Mouse (Mus musculus) heart, embryonic 14.5 days (tissue): Measurements from ENCODE around the gene Spats1. TPM values are rescaled to one million over a fixed set of nuclear protein-coding genes. Genes with fewer than 3 reads are reported as not detected.

Experiments
- ATAC-seq: fragments of 200-750 bp; cut with Nextera tagmentation; 2 replicates; pipeline ENCODE4 v1.8.0; 2017; ENCODE audit warnings: low read depth, moderate TSS enrichment; ENCODE audit not compliant: insufficient number of reproducible peaks, insufficient read depth, low FRiP score
- H3K27ac ChIP-seq, 2 experiments: fragments of 200-500 bp in 1 of 2; fragments of 300-500 bp in 1 of 2; sonication (generic) in 1 of 2; replicated peaks in 1 of 2; 2 replicates each; pipeline ENCODE4 v1.5.1; 2012 to 2014; ENCODE audit warnings: low read depth in 2 of 2, low read length in 2 of 2, control low read depth in 1 of 2, mild to moderate bottlenecking in 1 of 2, mixed read lengths in 1 of 2; ENCODE audit not compliant: control insufficient read depth in 1 of 2, insufficient read depth in 1 of 2
- H3K27me3 ChIP-seq: fragments of 300-500 bp; sonication (generic); 2 replicates; pipeline ENCODE4 v1.6.1; 2014; ENCODE audit warnings: mild to moderate bottlenecking, low read length, control low read depth; ENCODE audit not compliant: control insufficient read depth, insufficient read depth
- H3K36me3 ChIP-seq: fragments of 300-500 bp; sonication (generic); 2 replicates; pipeline ENCODE4 v1.6.1; 2014; ENCODE audit warnings: mild to moderate bottlenecking, control low read depth, low read length, mixed read lengths; ENCODE audit not compliant: control insufficient read depth, insufficient read depth
- H3K4me1 ChIP-seq, 2 experiments: fragments of 200-500 bp in 1 of 2; fragments of 300-500 bp in 1 of 2; sonication (generic) in 1 of 2; 2 replicates each; pipeline ENCODE4 v1.6.1; 2012 to 2014; ENCODE audit warnings: low read length in 2 of 2, control low read depth in 1 of 2, mixed read lengths in 1 of 2; ENCODE audit not compliant: control insufficient read depth in 2 of 2, insufficient read depth in 2 of 2
- H3K4me2 ChIP-seq: fragments of 300-500 bp; sonication (generic); 2 replicates; pipeline ENCODE4 v1.6.1; 2014; ENCODE audit warnings: mild to moderate bottlenecking, low read length
- H3K4me3 ChIP-seq, 2 experiments: fragments of 200-500 bp in 1 of 2; fragments of 300-500 bp in 1 of 2; sonication (generic) in 1 of 2; 2 replicates each; pipeline ENCODE4 v1.5.1; 2012 to 2014; ENCODE audit warnings: low read length in 2 of 2, mild to moderate bottlenecking in 2 of 2, control low read depth in 1 of 2, low read depth in 1 of 2, moderate library complexity in 1 of 2; ENCODE audit not compliant: control insufficient read depth in 1 of 2, insufficient read depth in 1 of 2
- H3K9ac ChIP-seq: fragments of 300-500 bp; sonication (generic); 2 replicates; pipeline ENCODE4 v1.6.1; 2014; ENCODE audit warnings: mild to moderate bottlenecking, low read length
- H3K9me3 ChIP-seq: fragments of 300-500 bp; sonication (generic); 2 replicates; pipeline ENCODE4 v1.6.1; 2016; ENCODE audit warnings: low read length, control low read depth; ENCODE audit not compliant: control insufficient read depth
- WGBS: fragments of 180-500 bp; shearing (Covaris S2); extraction: QIAGEN DNeasy Blood & Tissue Kit; methylation state at CpG from one replicate; pipeline ENCODE4 v1.1.7; 2014; 5-methylcytosine and 5-hydroxymethylcytosine counted together
- polyA plus RNA-seq: library from polyadenylated mRNA; unstranded; fragments of >200 nt; fragmentation: Nextera tagmentation; extraction: Ambion mirVana; gene quantifications from 2 replicates; pipeline ENCODE4 v1.2.1, GENCODE M21; 2014

Gene Spats1
- polyA plus RNA-seq, 1 experiment from 2014 or later: 1.8 TPM

DNA sequence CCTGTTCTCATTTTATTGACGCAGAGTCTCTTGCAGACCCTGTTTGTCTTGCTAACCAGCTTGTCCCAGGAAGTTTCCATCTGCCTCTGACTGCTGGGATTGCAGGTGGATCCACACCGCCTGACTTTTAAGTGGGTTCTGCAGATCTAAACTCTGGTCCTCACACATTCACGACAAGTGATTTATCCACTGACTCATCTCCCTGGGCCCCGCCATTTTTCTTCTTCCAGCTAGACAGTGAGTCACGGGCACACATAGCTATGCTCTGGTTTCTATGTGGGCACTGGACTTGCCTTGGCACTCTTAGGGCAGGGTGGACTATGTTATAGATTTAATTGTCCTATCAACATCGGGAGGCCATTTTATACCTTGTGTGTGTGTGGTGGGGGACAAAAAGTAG, 14.5 kb upstream of the Spats1 start:
- Histone ChIP-seq H3K4me1 (no peaks in the 10 kb centered on the region; a peak in 1 of 4 replicates), H3K9ac (no peak overlapping the region), H3K27me3 (no peaks in the 10 kb centered on the region), H3K4me3 (no peak overlapping the region), H3K36me3 (no peaks in the 10 kb centered on the region), H3K4me2 (no peak overlapping the region), H3K27ac (no peak overlapping the region), H3K9me3 (no peaks in the 10 kb centered on the region)
- no peak for ATAC-seq
- WGBS: 81% methylated on average over 6 of the region's 6 CpGs

DNA sequence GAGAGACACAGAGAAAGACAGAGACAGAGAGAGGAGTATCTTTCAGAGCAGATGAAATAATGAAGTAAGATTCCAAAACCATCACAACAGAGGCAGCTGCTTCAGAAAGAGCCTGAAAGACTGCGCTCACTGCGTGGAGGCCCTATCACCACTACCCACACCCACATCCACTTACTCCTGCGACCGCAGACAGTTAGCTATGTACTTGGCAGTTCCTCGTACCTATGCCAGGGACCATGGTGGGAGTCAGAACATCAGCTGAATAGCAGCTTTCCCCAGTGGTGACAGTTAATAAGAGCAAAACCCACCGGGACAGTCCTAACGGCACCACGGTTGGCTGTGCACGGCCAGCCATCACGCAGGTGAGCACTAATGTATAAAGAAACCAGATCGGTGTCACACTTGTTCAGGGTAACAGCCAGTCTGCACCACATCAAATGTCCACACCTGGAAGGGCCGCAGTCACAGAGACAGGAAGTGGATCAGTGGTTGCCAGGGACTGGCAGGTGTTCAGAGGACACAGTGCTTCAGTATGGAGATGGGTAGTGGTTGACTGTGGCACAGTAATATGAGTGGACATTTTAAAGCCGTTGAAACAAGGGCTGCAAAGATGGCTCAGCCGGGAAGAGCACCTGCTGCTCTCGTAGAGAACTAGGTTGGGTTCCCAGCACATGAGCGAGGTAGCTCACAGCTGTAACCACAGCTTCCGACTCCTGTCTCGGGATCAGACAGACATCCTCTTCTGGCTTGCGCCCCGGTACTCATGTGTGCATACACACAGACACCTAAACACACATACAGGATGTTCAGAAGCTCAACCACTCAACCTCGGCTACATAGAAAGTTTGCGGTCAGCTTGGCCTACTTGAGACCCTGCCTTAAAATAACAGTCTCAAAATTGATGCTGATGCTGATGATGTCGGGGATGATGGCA, 13.4 kb upstream of the Spats1 start:
- WGBS: 80% methylated on average over 23 of the region's 23 CpGs
- no peak overlapping the region for H3K9ac ChIP-seq
- no peak overlapping the region for H3K4me3 ChIP-seq
- no peak for ATAC-seq
- no peak overlapping the region for H3K4me2 ChIP-seq
- H3K9me3 ChIP-seq: no peaks in the 10 kb centered on the region
- no peaks in the 10 kb centered on the region; a peak in 1 of 4 replicates for H3K4me1 ChIP-seq
- no peaks in the 10 kb centered on the region for H3K27me3 ChIP-seq
- H3K36me3 ChIP-seq: no peaks in the 10 kb centered on the region
- no peak overlapping the region for H3K27ac ChIP-seq

GRCm38 (mm10) chr17:45487216-45487615, 12.0 kb upstream of the Spats1 start:
- H3K36me3 ChIP-seq: no peaks in the 10 kb centered on the region
- no peak overlapping the region for H3K9ac ChIP-seq
- 10% methylated on average over 5 of the region's 5 CpGs for WGBS
- H3K4me3 ChIP-seq: no peak overlapping the region
- H3K9me3 ChIP-seq: no peaks in the 10 kb centered on the region
- ATAC-seq: no peak
- H3K27me3 ChIP-seq: no peaks in the 10 kb centered on the region
- no peak overlapping the region for H3K4me2 ChIP-seq
- H3K4me1 ChIP-seq: no peaks in the 10 kb centered on the region; a peak in 1 of 4 replicates
- no peak overlapping the region for H3K27ac ChIP-seq

- Histone ChIP-seq H3K4me1 (no peaks in the 10 kb centered on the region), H3K27ac (no peak overlapping the region), H3K9ac (no peak overlapping the region), H3K9me3 (peaks cover 8% of the 10 kb centered on the region; the same call in 1 of the 2 replicates), H3K27me3 (no peaks in the 10 kb centered on the region), H3K4me2 (no peak overlapping the region), H3K36me3 (no peaks in the 10 kb centered on the region), H3K4me3 (no peak overlapping the region)
- ATAC-seq: no peak
- WGBS: 82% methylated on average over 7 of the region's 7 CpGs
These were observed 10.4 kb upstream of the Spats1 start for GRCm38 (mm10) chr17:45485581-45485980.

DNA sequence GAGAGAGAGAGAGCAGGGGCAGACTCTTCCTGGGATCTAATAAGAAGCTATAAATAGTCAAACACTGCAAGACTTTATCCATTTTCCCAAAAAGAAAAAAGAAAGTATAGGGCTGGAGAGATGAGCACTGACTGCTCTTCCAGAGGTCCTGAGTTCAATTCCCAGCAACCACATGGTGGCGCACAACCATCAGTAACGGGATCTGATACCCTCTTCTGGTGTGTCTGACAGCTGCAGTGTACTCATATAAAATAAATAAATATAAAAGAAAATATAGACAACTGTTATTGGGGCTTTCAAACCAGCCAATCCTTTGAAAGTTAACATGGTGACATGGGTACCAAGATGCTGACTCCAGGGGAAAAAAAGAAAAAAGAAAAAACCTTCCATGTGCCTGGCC, 5.2 kb upstream of the Spats1 start:
- no peaks in the 10 kb centered on the region for H3K4me1 ChIP-seq
- ATAC-seq: no peak
- H3K27ac ChIP-seq: no peak overlapping the region
- H3K9ac ChIP-seq: no peak overlapping the region
- 26% methylated on average over 2 of the region's 2 CpGs for WGBS
- H3K36me3 ChIP-seq: no peaks in the 10 kb centered on the region
- no peak overlapping the region for H3K4me3 ChIP-seq
- no peak overlapping the region for H3K4me2 ChIP-seq
- peaks cover 8% of the 10 kb centered on the region; the same call in 1 of the 2 replicates for H3K9me3 ChIP-seq
- H3K27me3 ChIP-seq: peaks cover 3% of the 10 kb centered on the region; the same call in 1 of the 2 replicates

DNA sequence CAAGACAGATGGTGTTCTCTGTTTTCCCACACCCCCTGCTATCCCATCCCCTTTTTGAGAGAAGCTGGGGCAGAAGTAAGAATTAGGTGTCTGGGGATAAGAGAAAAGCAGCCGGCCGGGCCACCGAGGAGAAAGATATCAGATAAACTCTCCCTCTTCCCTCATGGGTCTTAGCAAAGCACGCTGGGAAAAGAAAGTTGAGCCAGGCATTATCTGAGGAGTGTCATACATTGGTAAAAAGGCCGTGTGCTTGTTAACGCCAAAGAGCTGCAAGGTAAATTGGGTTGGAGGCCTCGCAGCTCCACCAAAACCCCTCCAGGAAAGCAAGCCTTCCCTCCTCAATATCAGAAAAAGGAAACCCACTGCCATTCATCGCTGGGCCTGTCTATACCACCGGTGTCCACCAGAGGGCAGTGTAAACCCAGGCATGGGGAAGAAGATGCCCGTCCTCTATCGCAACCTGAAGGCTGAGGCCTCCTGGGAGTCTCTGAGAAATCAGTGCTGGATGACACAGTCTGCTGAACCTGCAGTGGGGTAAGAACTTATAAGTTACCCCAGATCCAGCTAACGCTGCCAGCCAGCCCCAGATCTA, 3.1 kb upstream of the Spats1 start:
- Histone ChIP-seq H3K9me3 (peaks cover 8% of the 10 kb centered on the region; the same call in 1 of the 2 replicates), H3K36me3 (no peaks in the 10 kb centered on the region), H3K4me2 (no peak overlapping the region), H3K4me1 (peaks cover 8 to 10% of the 10 kb centered on the region in 2 experiments; a peak in 3 of 4 replicates), H3K27me3 (peaks cover 7% of the 10 kb centered on the region; the same call in 1 of the 2 replicates), H3K9ac (no peak overlapping the region), H3K4me3 (no peak overlapping the region), H3K27ac (no peak overlapping the region)
- no peak for ATAC-seq
- WGBS: 9% methylated on average over 12 of the region's 12 CpGs

DNA sequence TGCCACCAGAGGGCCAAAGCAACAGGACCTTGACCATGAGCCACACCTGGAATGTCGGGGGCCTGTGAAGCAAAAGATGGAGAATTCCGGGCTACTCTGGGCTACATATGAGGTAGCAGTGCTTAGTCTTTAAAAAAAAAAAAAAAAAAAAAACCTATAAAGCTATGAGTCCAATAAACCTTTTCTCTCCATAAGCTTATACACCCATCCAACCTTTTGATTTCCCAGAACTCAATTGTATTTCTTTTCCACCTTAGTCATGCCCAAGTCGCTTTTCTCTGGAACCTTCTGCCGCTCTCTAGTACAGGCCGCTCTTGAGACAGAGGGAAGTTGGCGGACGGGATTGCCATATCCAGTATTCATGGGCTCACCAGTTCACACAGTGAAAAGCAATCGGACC, 1.1 kb downstream of the Spats1 start:
- WGBS: 69% methylated on average over 8 of the region's 8 CpGs
- Histone ChIP-seq H3K36me3 (no peaks in the 10 kb centered on the region), H3K4me3 (peak overlapping the region; percentile 43 to 55), H3K9ac (peak overlapping the region; percentile 38; the same call in 1 of the 2 replicates), H3K27me3 (peaks cover 7% of the 10 kb centered on the region; the same call in 1 of the 2 replicates), H3K4me1 (peaks cover 8 to 10% of the 10 kb centered on the region in 2 experiments; a peak in 3 of 4 replicates), H3K4me2 (peak overlapping the region; percentile 81), H3K27ac (no peak overlapping the region), H3K9me3 (no peaks in the 10 kb centered on the region)
- ATAC-seq: no peak
